Comparison of ENCODE assay signal across 20 mouse cellular contexts in the genomic region with DNA sequence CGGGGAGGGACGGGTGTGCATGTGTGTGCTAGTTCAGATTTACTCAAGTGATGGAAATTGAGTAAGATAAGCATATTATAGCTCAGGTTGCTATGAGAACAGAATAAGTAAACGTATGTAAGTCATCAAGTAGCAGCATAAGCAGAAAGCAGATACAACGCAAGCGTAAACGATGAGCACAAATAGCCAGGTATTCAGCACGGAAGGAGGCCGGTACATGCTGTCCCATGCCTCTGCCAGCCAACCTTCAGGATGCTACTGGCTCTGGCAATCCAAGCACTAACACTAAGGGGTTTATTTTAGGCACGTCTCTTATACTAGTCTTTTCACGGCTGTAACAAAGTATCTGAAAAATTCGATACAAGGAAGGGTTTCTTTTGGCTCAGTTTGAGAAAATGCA. TPM values are rescaled to one million over a fixed set of nuclear protein-coding genes. Genes with fewer than 3 reads are reported as not detected.
DNase-seq lines count a peak whose midpoint lies in the region; ATAC-seq lines count a peak whose summit lies in the region.
"Had no signal": no experiment of that assay in that cellular context is flagged by ENCODE, and none has a peak within 500 bp of the region (broad histone marks: within the 10 kb centered on the region; RNA-seq: fewer than 3 reads in every experiment).

No protein-coding gene starts in this region.

- H3K27ac ChIP-seq in kidney, embryonic 14.5 days (ENCODE audit: low read depth, low read length): no peak overlapping the region
- H3K27ac ChIP-seq: forebrain, embryonic 13.5 days; gastrocnemius, adult 2 months; hindbrain, embryonic 14.5 days had no signal

- WGBS in kidney, embryonic 14.5 days: 89% methylated on average over 11 of the region's 11 CpGs

- no peaks in the 10 kb centered on the region for H3K9me3 ChIP-seq in kidney, embryonic 14.5 days (ENCODE audit: control insufficient read depth, low read length)
- H3K9me3 ChIP-seq: forebrain, embryonic 13.5 days had no signal

- H3K27me3 ChIP-seq in kidney, embryonic 14.5 days (ENCODE audit: control insufficient read depth, insufficient read depth, low read length): no peaks in the 10 kb centered on the region
- H3K27me3 ChIP-seq: CH12.LX; forebrain, embryonic 13.5 days; Patski had no signal

- H3K36me3 ChIP-seq in kidney, embryonic 14.5 days (ENCODE audit: control insufficient read depth, insufficient read depth, low read length): no peaks in the 10 kb centered on the region

- H3K9ac ChIP-seq in kidney, embryonic 14.5 days (ENCODE audit: low read depth, low read length): no peak overlapping the region
- H3K9ac ChIP-seq: forebrain, embryonic 13.5 days; forebrain, postnatal 0 days; hindbrain, embryonic 14.5 days had no signal

- H3K4me3 ChIP-seq in kidney, embryonic 14.5 days (ENCODE audit: low read length): no peak overlapping the region
- H3K4me3 ChIP-seq: forebrain, embryonic 13.5 days; gastrocnemius, adult 2 months had no signal

- no peak for ATAC-seq in kidney, embryonic 14.5 days (ENCODE audit: low FRiP score, low TSS enrichment)
- ATAC-seq: activated CD4-positive, CD25-positive, alpha-beta regulatory T cell, adult 4 months; forebrain, embryonic 13.5 days; forebrain, postnatal 0 days; intestine, embryonic 16.5 days; Patski had no signal

- no peaks in the 10 kb centered on the region for H3K4me1 ChIP-seq in kidney, embryonic 14.5 days (ENCODE audit: control insufficient read depth, insufficient read depth, low read length)
- H3K4me1 ChIP-seq: forebrain, embryonic 13.5 days had no signal

- peak; percentile 61 to 63 for DNase-seq in cerebellum, adult 18-20 months
- no peak for DNase-seq in cerebellum, postnatal 10 days
- peak; percentile 29 for DNase-seq in testis, postnatal 10 days (ENCODE audit: low spot score)
- no peak for DNase-seq in testis, postnatal 14 days (ENCODE audit: low spot score)
- peak; percentile 58 to 59 for DNase-seq in cerebellum, postnatal 25 days
- no peak for DNase-seq in embryo, embryonic 11 days
- DNase-seq: adrenal gland, postnatal 14 days; forebrain, postnatal 0 days; gastrocnemius, adult 2 months; gastrocnemius, postnatal 25 days; heart, adult 11 months; heart, postnatal 14 days; kidney, adult 2 months had no signal

- H3K4me2 ChIP-seq in kidney, embryonic 14.5 days (replicated peaks; ENCODE audit: low read depth, low read length): no peak overlapping the region
- H3K4me2 ChIP-seq: forebrain, embryonic 13.5 days; hindbrain, embryonic 14.5 days had no signal

RNA-seq across cellular contexts. Expression of gene Bend6, which starts 10.2 kb away (rescaled TPM):
- polyA plus RNA-seq in kidney, embryonic 14.5 days (2014; fragmentation: Nextera tagmentation; extraction: Ambion mirVana): 0.47 and 0.55 TPM in 2 replicates

RNA-seq across cellular contexts. Expression of gene Dst, which starts 10.6 kb away (rescaled TPM):
- polyA plus RNA-seq in kidney, embryonic 14.5 days (2014; fragmentation: Nextera tagmentation; extraction: Ambion mirVana): 26.0 and 44.3 TPM in 2 replicates

Comparison
In these comparisons a context has a peak if more than half of its experiments do, and no peak if none do; other contexts are left out.
1. DNase-seq: peak in cerebellum, adult 18-20 months (2 of 2), testis, postnatal 10 days (single experiment) and cerebellum, postnatal 25 days (2 of 2); none in cerebellum, postnatal 10 days (0 of 2), testis, postnatal 14 days (single experiment) and embryo, embryonic 11 days (single experiment).